ENCODE assay signal across 9 mouse cellular contexts in genomic region chr8:122679325-122679920, GRCm38 (mm10). TPM values are rescaled to one million over a fixed set of nuclear protein-coding genes. Genes with fewer than 3 reads are reported as not detected.
DNase-seq lines count a peak whose midpoint lies in the region; ATAC-seq and TF ChIP-seq lines count a peak whose summit lies in the region.
"Had no signal": no experiment of that assay in that cellular context is flagged by ENCODE, and none has a peak within 500 bp of the region (broad histone marks: within the 10 kb centered on the region; RNA-seq: fewer than 3 reads in every experiment).

No protein-coding gene starts in this region.

- H3K27me3 ChIP-seq in kidney, embryonic 15.5 days, result peaks cover 88% of the 10 kb centered on the region
- H3K27me3 ChIP-seq in forebrain, embryonic 15.5 days, result peaks cover 5% of the 10 kb centered on the region
- peaks cover 49% of the 10 kb centered on the region for H3K27me3 ChIP-seq in intestine, postnatal 0 days (replicated peaks; ENCODE audit: control insufficient read depth, insufficient read depth, low read length)
- H3K27me3 ChIP-seq in midbrain, postnatal 0 days (ENCODE audit: insufficient read depth, low read length), result no peaks in the 10 kb centered on the region

- no peak for DNase-seq in kidney, postnatal 4 days
- DNase-seq in midbrain, postnatal 0 days (ENCODE audit: low spot score), result no peak
- no peak for DNase-seq in left cerebral cortex, adult 9 months (ENCODE audit: low spot score in 2 of 2)
- DNase-seq in left cerebral cortex, adult 2 months (ENCODE audit: extremely low spot score in 1 of 2, low spot score in 2 of 2), result no peak
- DNase-seq in urinary bladder, postnatal 10 days (ENCODE audit: low spot score), result no peak

- ATAC-seq in kidney, embryonic 15.5 days (replicated peaks; ENCODE audit: low FRiP score), result no peak
- ATAC-seq in forebrain, embryonic 15.5 days (replicated peaks), result no peak
- no peak for ATAC-seq in intestine, postnatal 0 days
- ATAC-seq in midbrain, postnatal 0 days (ENCODE audit: low FRiP score), result no peak

- H3K4me1 ChIP-seq in kidney, embryonic 15.5 days, result peaks cover 37% of the 10 kb centered on the region
- peaks cover 53% of the 10 kb centered on the region for H3K4me1 ChIP-seq in forebrain, embryonic 15.5 days
- H3K4me1 ChIP-seq in intestine, postnatal 0 days (replicated peaks; ENCODE audit: control insufficient read depth, insufficient read depth, low read length), result no peaks in the 10 kb centered on the region
- peaks cover 14% of the 10 kb centered on the region for H3K4me1 ChIP-seq in midbrain, postnatal 0 days (ENCODE audit: insufficient read depth, low read length)

- no peaks in the 10 kb centered on the region for H3K9me3 ChIP-seq in kidney, embryonic 15.5 days (replicated peaks)
- no peaks in the 10 kb centered on the region for H3K9me3 ChIP-seq in forebrain, embryonic 15.5 days
- H3K9me3 ChIP-seq in intestine, postnatal 0 days (ENCODE audit: control insufficient read depth), result no peaks in the 10 kb centered on the region
- H3K9me3 ChIP-seq in midbrain, postnatal 0 days (ENCODE audit: low read length), result no peaks in the 10 kb centered on the region

- no peak for TF ChIP-seq CTCF in intestine, postnatal 0 days (IDR thresholded peaks at IDR 0.05; ENCODE audit: low read depth)
- no peak for TF ChIP-seq CTCF in midbrain, postnatal 0 days (IDR thresholded peaks at IDR 0.05)
- TF ChIP-seq CTCF in left cerebral cortex, adult 2 months (IDR thresholded peaks at IDR 0.05), result no peak

- peak overlapping the region; percentile 73; the same call in 1 of the 2 replicates for H3K4me3 ChIP-seq in kidney, embryonic 15.5 days (replicated peaks)
- H3K4me3 ChIP-seq in forebrain, embryonic 15.5 days, result peak overlapping the region; percentile 90
- H3K4me3 ChIP-seq in intestine, postnatal 0 days (ENCODE audit: low read depth, low read length), result no peak overlapping the region
- H3K4me3 ChIP-seq in midbrain, postnatal 0 days (ENCODE audit: low read depth, low read length), result peak overlapping the region; percentile 93; the same call in 1 of the 2 replicates
- no peak overlapping the region for H3K4me3 ChIP-seq in left cerebral cortex, adult 2 months

- 31% methylated on average over 11 of the region's 11 CpGs for WGBS in kidney, embryonic 15.5 days
- 27% methylated on average over 11 of the region's 11 CpGs for WGBS in forebrain, embryonic 15.5 days
- 32% methylated on average over 11 of the region's 11 CpGs for WGBS in intestine, postnatal 0 days
- 25% methylated on average over 11 of the region's 11 CpGs for WGBS in midbrain, postnatal 0 days

- peak overlapping the region; percentile 100 for H3K4me2 ChIP-seq in kidney, embryonic 15.5 days
- peak overlapping the region; percentile 75 for H3K4me2 ChIP-seq in forebrain, embryonic 15.5 days (replicated peaks)
- peak overlapping the region; percentile 100; the same call in 1 of the 2 replicates for H3K4me2 ChIP-seq in intestine, postnatal 0 days (replicated peaks; ENCODE audit: low read depth)
- peak overlapping the region; percentile 72 for H3K4me2 ChIP-seq in midbrain, postnatal 0 days (ENCODE audit: low read depth, low read length, poor library complexity, severe bottlenecking)

- no peak overlapping the region for H3K9ac ChIP-seq in kidney, embryonic 15.5 days
- 0 out of 2 replicates have a peak overlapping the region, but pooled peaks have one; percentile 4 for H3K9ac ChIP-seq in forebrain, embryonic 15.5 days (replicated peaks)
- H3K9ac ChIP-seq in intestine, postnatal 0 days (ENCODE audit: low read depth, low read length), result no peak overlapping the region
- H3K9ac ChIP-seq in midbrain, postnatal 0 days (replicated peaks; ENCODE audit: low read length, poor library complexity, severe bottlenecking), result no peak overlapping the region

- intact Hi-C loops in left cerebral cortex, adult 2 months (cut with DNase I), result loop anchor here (2.0 kb wide), 1 partner anchor 95 kb away; the partner anchor contains the start of gene Acsf3

- H3K36me3 ChIP-seq in kidney, embryonic 15.5 days, result no peaks in the 10 kb centered on the region
- no peaks in the 10 kb centered on the region for H3K36me3 ChIP-seq in forebrain, embryonic 15.5 days
- H3K36me3 ChIP-seq in intestine, postnatal 0 days (ENCODE audit: control insufficient read depth, insufficient read depth), result no peaks in the 10 kb centered on the region
- no peaks in the 10 kb centered on the region for H3K36me3 ChIP-seq in midbrain, postnatal 0 days (ENCODE audit: insufficient read depth, low read length)

- H3K27ac ChIP-seq in kidney, embryonic 15.5 days, result no peak overlapping the region
- H3K27ac ChIP-seq in forebrain, embryonic 15.5 days (replicated peaks), result peak overlapping the region; percentile 97
- H3K27ac ChIP-seq in intestine, postnatal 0 days (ENCODE audit: low read depth, low read length), result no peak overlapping the region
- H3K27ac ChIP-seq in midbrain, postnatal 0 days (ENCODE audit: low read depth, low read length), result no peak overlapping the region
- no peak overlapping the region for H3K27ac ChIP-seq in left cerebral cortex, adult 2 months

RNA-seq across cellular contexts. Expression of gene Cbfa2t3, which starts 19.5 kb away (rescaled TPM):
- 3.5 and 3.6 TPM in 2 replicates for polyA plus RNA-seq in kidney, embryonic 15.5 days (2015; fragmentation: Nextera tagmentation; extraction: Ambion mirVana)
- polyA plus RNA-seq in forebrain, embryonic 15.5 days (2015; fragmentation: Nextera tagmentation; extraction: Ambion mirVana), result 13.2 and 14.0 TPM in 2 replicates
- 5.9 and 7.6 TPM in 2 replicates for polyA plus RNA-seq in intestine, postnatal 0 days (2015; fragmentation: Nextera tagmentation; extraction: Ambion mirVana)
- total RNA-seq in midbrain, postnatal 0 days (2014; rRNA removed), result 11.1 and 11.8 TPM in 2 replicates
- polyA plus RNA-seq in midbrain, postnatal 0 days (2015; fragmentation: Nextera tagmentation; extraction: Ambion mirVana), result 13.3 and 15.9 TPM in 2 replicates
- 10 to 100 TPM; 32.8 to 48.8 TPM for total RNA-seq in left cerebral cortex, adult 2 months (2021)

RNA-seq across cellular contexts. Expression of gene Pabpn1l, which starts 56.9 kb away (rescaled TPM):
- polyA plus RNA-seq in kidney, embryonic 15.5 days (2015; fragmentation: Nextera tagmentation; extraction: Ambion mirVana), result 0.18 TPM in 1 of 2 replicates, not detected in the other
- polyA plus RNA-seq in forebrain, embryonic 15.5 days (2015; fragmentation: Nextera tagmentation; extraction: Ambion mirVana), result not detected in 2 replicates
- polyA plus RNA-seq in intestine, postnatal 0 days (2015; fragmentation: Nextera tagmentation; extraction: Ambion mirVana), result 0.13 TPM in 1 of 2 replicates, not detected in the other
- not detected in 2 replicates for total RNA-seq in midbrain, postnatal 0 days (2014; rRNA removed)
- not detected in 2 replicates for polyA plus RNA-seq in midbrain, postnatal 0 days (2015; fragmentation: Nextera tagmentation; extraction: Ambion mirVana)
- not detected for total RNA-seq in left cerebral cortex, adult 2 months (2021)
- total RNA-seq: ES-E14 had no signal

Comparison
In these comparisons a context has a peak if more than half of its experiments do, and no peak if none do; other contexts are left out.
1. H3K4me3 ChIP-seq: peak in kidney, embryonic 15.5 days (single experiment), forebrain, embryonic 15.5 days (single experiment) and midbrain, postnatal 0 days (single experiment); none in intestine, postnatal 0 days (single experiment) and left cerebral cortex, adult 2 months (single experiment).
2. Peak in every context shown above with its lines, with median percentiles within 50 percentile points of each other: H3K4me2 ChIP-seq.